Mouse (Mus musculus): ENCODE results near the gene Txndc16.

The Txndc16 gene

DNA sequence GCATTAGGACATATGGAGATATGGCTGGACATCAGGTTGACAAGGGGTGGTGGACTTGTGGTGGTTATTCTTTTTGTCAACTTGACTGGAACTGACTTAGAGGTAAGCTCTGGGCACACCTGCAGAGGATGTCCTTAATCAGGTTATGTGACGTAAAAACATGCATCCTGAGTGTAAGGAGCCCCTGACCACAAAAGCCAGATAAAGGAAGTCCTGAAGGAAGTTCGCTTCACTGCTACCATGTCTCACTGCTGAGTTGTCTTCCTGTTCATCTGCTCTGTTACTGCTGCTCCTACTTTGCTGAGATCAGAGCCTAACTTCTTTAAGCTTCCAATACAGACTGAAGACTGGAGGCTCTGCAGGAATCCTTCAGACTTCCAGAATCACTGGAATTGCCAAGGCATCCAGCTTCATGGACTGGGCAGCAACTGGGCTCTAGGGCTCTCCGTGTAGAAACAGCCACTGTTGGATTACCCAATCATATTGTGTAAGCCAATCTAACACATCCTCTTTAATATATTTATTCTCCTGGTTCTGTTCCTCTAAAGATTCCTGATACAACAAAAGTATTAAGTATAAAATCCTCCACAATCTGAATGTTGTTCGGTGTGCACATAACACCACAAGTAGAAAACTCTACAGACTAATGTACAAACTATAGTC, 64.5 kb downstream of the Txndc16 start:
- no peak for DNase-seq (ENCODE audit: low read depth, low spot score)

GRCm38 (mm10) chr14:45153258-45153657, 66.9 kb downstream of the Txndc16 start:
- DNase-seq (ENCODE audit: low read depth, low spot score) = no peak

GRCm38 (mm10) chr14:45142511-45142910, 77.6 kb downstream of the Txndc16 start:
- peak; percentile 30 for DNase-seq (ENCODE audit: low read depth, low spot score)

- no peak for DNase-seq (ENCODE audit: low read depth, low spot score)
Measured at GRCm38 (mm10) chr14:45140344-45141080, 79.6 kb downstream of the Txndc16 start.

GRCm38 (mm10) chr14:45135961-45136360, 84.2 kb downstream of the Txndc16 start:
- no peak for DNase-seq (ENCODE audit: low read depth, low spot score)

- DNase-seq (ENCODE audit: low read depth, low spot score) = peak; percentile 41
Measured at GRCm38 (mm10) chr14:45135560-45135959, 84.6 kb downstream of the Txndc16 start.

DNA sequence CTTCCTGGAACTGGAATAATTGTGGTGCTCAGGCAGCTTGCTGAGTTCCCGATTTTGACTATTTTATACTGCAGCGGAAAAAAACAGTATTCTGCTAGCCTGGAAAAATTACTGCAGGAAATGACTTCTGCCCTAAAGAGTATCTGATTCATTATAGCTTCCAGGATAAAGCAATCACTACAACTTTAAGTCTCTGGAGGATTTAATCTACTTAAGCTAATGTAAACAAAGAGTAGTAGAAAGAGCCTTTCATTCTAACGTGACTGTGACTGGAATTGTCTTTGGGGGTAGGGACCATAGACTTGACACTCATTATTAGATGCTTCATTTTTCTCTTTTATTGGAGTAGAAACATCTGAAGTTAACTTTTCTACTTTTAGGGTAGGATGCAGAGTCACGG, 101.8 kb downstream of the Txndc16 start:
- no peak for DNase-seq (ENCODE audit: low read depth, low spot score)

GRCm38 (mm10) chr14:45102201-45102600, 117.9 kb downstream of the Txndc16 start:
- DNase-seq (ENCODE audit: low read depth, low spot score) = no peak

GRCm38 (mm10) chr14:45092327-45092726, 127.8 kb downstream of the Txndc16 start:
- no peak for DNase-seq (ENCODE audit: low read depth, low spot score)

DNA sequence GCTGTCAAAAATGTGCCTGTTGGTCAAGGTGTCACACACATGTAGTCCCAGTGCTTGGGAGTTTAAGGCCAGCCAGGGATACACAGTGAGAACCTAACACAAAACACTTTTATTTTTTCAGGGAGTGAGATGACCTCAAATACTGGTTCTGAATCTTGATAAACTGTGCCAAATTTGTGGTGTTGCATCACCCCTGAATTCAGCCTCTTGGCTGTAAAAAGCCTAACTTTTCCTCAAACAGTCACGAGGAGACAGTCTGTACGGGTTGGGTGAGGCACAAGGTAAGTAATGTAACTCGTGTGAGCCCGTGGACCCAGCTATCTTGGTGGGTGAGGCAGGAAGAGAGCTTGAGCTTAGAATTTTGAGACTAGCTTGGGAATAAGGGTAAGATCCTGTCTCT, 130.1 kb downstream of the Txndc16 start:
- no peak for DNase-seq (ENCODE audit: low read depth, low spot score)

- no peak for DNase-seq (ENCODE audit: low read depth, low spot score)
Measured at GRCm38 (mm10) chr14:45085651-45086425, 134.3 kb downstream of the Txndc16 start.

DNA sequence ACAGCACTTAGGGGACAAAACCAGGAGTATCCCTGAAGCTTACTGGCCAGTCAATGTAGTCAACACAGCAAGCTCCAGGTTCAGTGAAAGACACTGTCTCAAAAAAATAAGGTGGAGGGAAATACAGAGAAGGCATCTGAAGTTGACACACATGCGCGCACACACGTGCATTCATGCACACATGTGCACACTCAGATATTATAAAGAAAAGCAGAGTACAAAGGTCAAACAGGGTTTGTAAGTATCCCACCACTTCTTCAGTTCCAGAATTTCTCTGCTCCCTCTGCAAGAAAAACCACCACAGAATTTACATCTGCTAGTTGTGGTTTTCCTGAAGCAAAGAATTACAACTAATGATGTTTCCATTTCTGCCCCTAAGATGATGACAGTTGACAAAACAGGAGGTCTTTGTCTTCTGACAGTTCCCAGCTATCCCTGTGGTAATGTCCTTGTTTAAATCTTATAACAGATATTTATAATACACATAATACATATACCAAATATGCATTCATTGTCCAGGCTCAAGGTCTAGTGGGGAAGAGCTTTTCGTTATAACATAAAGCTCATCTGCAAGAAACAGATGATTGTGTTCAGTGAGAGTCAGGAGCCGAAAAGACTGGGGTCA, 135.4 kb downstream of the Txndc16 start:
- DNase-seq (ENCODE audit: low read depth, low spot score) = no peak

GRCm38 (mm10) chr14:45083540-45083939, 136.6 kb downstream of the Txndc16 start:
- DNase-seq (ENCODE audit: low read depth, low spot score) = no peak

Data from mesoderm, embryonic 11.5 days (tissue).